Mouse (Mus musculus): Measurements from ENCODE around the gene Zzz3. TPM values are rescaled to one million over a fixed set of nuclear protein-coding genes. Genes with fewer than 3 reads are reported as not detected.

Zzz3 gene
- polyA plus RNA-seq, 1 experiment: 35.7 TPM

DNA sequence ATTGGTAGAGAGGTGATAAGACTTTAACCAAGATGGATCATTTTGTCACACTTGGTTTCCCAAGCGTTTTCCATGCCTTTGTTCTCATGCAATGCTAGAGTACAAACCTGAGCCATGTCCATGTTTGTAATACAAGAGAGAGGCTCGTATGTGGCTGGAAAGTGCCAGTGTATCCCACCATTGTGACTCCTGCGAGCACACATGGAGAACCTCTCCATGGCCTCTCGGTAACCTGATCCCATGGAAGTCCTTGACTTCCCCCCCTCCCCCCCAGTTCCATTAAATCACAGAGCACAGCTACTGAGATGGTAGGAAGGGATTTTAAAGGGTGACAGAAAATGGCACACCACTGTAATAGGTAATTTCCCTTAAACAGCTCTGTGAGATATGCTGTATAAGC lies 65.5 kb downstream of the Zzz3 start:
- no peaks in the 10 kb centered on the region for H3K27me3 ChIP-seq (ENCODE audit: control insufficient read depth, insufficient read depth, low read length)
- 95% methylated on average over 4 of the region's 4 CpGs for WGBS
- H3K27ac ChIP-seq (ENCODE audit: control insufficient read depth, insufficient read depth, low read length): no peak overlapping the region
- DNase-seq: no peak
- H3K4me3 ChIP-seq (ENCODE audit: control insufficient read depth, insufficient read depth, low read length): no peak overlapping the region
- H3K36me3 ChIP-seq (ENCODE audit: control insufficient read depth, insufficient read depth, low read length): peaks cover 37% of the 10 kb centered on the region
- no peaks in the 10 kb centered on the region for H3K4me1 ChIP-seq (replicated peaks; ENCODE audit: control insufficient read depth, insufficient read depth, low read length)
- TF ChIP-seq POLR2A (IDR thresholded peaks at IDR 0.05; ENCODE audit: control insufficient read depth, extremely low read depth, insufficient read depth, low read length, poor library complexity) (no peak), CTCF (IDR thresholded peaks at IDR 0.05; ENCODE audit: borderline replicate concordance, control insufficient read depth, extremely low read depth, insufficient read depth, low read length, poor library complexity) (no peak)

DNA sequence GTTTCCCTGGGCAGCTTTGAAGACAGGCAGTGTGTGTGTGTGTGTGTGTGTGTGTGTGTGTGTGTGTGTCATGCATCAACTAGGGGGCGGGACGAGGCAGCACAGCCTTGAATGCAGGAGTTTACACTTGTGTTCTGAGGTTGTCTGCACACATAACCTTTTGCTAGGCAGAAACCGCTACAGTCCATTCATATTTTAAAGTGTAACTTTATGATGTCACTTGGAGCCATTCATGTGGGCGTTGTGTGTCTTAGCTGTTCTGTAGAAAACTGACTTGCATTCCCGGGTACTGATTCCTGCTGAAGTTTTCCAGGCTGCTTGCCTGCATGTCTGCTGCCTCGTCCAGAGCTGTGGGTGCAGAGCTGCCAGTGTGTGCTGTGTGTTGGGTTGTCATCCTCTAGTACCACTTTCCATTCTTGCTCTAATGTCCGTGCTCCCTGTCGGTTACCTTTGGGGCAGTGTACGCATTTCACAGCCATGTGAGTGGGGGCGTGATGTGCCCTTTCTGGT lies 66.8 kb downstream of the Zzz3 start:
- Histone ChIP-seq H3K4me1 (replicated peaks; ENCODE audit: control insufficient read depth, insufficient read depth, low read length) (no peaks in the 10 kb centered on the region), H3K4me3 (ENCODE audit: control insufficient read depth, insufficient read depth, low read length) (no peak overlapping the region), H3K27me3 (ENCODE audit: control insufficient read depth, insufficient read depth, low read length) (no peaks in the 10 kb centered on the region), H3K36me3 (ENCODE audit: control insufficient read depth, insufficient read depth, low read length) (peaks cover 24% of the 10 kb centered on the region), H3K27ac (ENCODE audit: control insufficient read depth, insufficient read depth, low read length) (no peak overlapping the region)
- TF ChIP-seq POLR2A (IDR thresholded peaks at IDR 0.05; ENCODE audit: control insufficient read depth, extremely low read depth, insufficient read depth, low read length, poor library complexity) (no peak), CTCF (IDR thresholded peaks at IDR 0.05; ENCODE audit: borderline replicate concordance, control insufficient read depth, extremely low read depth, insufficient read depth, low read length, poor library complexity) (no peak)
- no peak for DNase-seq
- 97% methylated on average over 10 of the region's 10 CpGs for WGBS

- 96% methylated on average over 10 of the region's 10 CpGs for WGBS
Observed at GRCm38 (mm10) chr3:152462900-152463299, 67.6 kb downstream of the Zzz3 start.

GRCm38 (mm10) chr3:152464462-152464861 lies 69.2 kb downstream of the Zzz3 start:
- TF ChIP-seq CTCF (IDR thresholded peaks at IDR 0.05; ENCODE audit: borderline replicate concordance, control insufficient read depth, extremely low read depth, insufficient read depth, low read length, poor library complexity) (no peak), POLR2A (IDR thresholded peaks at IDR 0.05; ENCODE audit: control insufficient read depth, extremely low read depth, insufficient read depth, low read length, poor library complexity) (no peak)
- Histone ChIP-seq H3K27ac (ENCODE audit: control insufficient read depth, insufficient read depth, low read length) (no peak overlapping the region), H3K27me3 (ENCODE audit: control insufficient read depth, insufficient read depth, low read length) (no peaks in the 10 kb centered on the region), H3K4me3 (ENCODE audit: control insufficient read depth, insufficient read depth, low read length) (no peak overlapping the region), H3K36me3 (ENCODE audit: control insufficient read depth, insufficient read depth, low read length) (0 out of 2 replicates have a peak, but pooled peaks cover 5% of the 10 kb centered on the region), H3K4me1 (replicated peaks; ENCODE audit: control insufficient read depth, insufficient read depth, low read length) (no peaks in the 10 kb centered on the region)
- DNase-seq: no peak
- 99% methylated on average over 3 of the region's 3 CpGs for WGBS

More at GRCm38 (mm10) chr3:152462900-152463299, 67.6 kb downstream of the Zzz3 start:
- Histone ChIP-seq H3K27ac (ENCODE audit: control insufficient read depth, insufficient read depth, low read length) (no peak overlapping the region), H3K27me3 (ENCODE audit: control insufficient read depth, insufficient read depth, low read length) (no peaks in the 10 kb centered on the region), H3K4me1 (replicated peaks; ENCODE audit: control insufficient read depth, insufficient read depth, low read length) (no peaks in the 10 kb centered on the region), H3K36me3 (ENCODE audit: control insufficient read depth, insufficient read depth, low read length) (peaks cover 16% of the 10 kb centered on the region), H3K4me3 (ENCODE audit: control insufficient read depth, insufficient read depth, low read length) (no peak overlapping the region)
- no peak for TF ChIP-seq POLR2A (IDR thresholded peaks at IDR 0.05; ENCODE audit: control insufficient read depth, extremely low read depth, insufficient read depth, low read length, poor library complexity)
- no peak for TF ChIP-seq CTCF (IDR thresholded peaks at IDR 0.05; ENCODE audit: borderline replicate concordance, control insufficient read depth, extremely low read depth, insufficient read depth, low read length, poor library complexity)
- no peak for DNase-seq

- H3K27ac ChIP-seq (ENCODE audit: control insufficient read depth, insufficient read depth, low read length): no peak overlapping the region
- TF ChIP-seq CTCF (IDR thresholded peaks at IDR 0.05; ENCODE audit: borderline replicate concordance, control insufficient read depth, extremely low read depth, insufficient read depth, low read length, poor library complexity) (no peak), POLR2A (IDR thresholded peaks at IDR 0.05; ENCODE audit: control insufficient read depth, extremely low read depth, insufficient read depth, low read length, poor library complexity) (no peak)
- H3K27me3 ChIP-seq (ENCODE audit: control insufficient read depth, insufficient read depth, low read length): no peaks in the 10 kb centered on the region
- H3K4me3 ChIP-seq (ENCODE audit: control insufficient read depth, insufficient read depth, low read length): no peak overlapping the region
- over 99% methylated on average over 6 of the region's 6 CpGs for WGBS
- 0 out of 2 replicates have a peak, but pooled peaks cover 4% of the 10 kb centered on the region for H3K36me3 ChIP-seq (ENCODE audit: control insufficient read depth, insufficient read depth, low read length)
- no peak for DNase-seq
- H3K4me1 ChIP-seq (replicated peaks; ENCODE audit: control insufficient read depth, insufficient read depth, low read length): no peaks in the 10 kb centered on the region
Observed at GRCm38 (mm10) chr3:152465338-152465737, 70.1 kb downstream of the Zzz3 start.

GRCm38 (mm10) chr3:152466849-152467248 lies 71.6 kb downstream of the Zzz3 start:
- DNase-seq: no peak
- Histone ChIP-seq H3K36me3 (ENCODE audit: control insufficient read depth, insufficient read depth, low read length) (no peaks in the 10 kb centered on the region), H3K4me1 (replicated peaks; ENCODE audit: control insufficient read depth, insufficient read depth, low read length) (no peaks in the 10 kb centered on the region), H3K27me3 (ENCODE audit: control insufficient read depth, insufficient read depth, low read length) (no peaks in the 10 kb centered on the region), H3K4me3 (ENCODE audit: control insufficient read depth, insufficient read depth, low read length) (no peak overlapping the region), H3K27ac (ENCODE audit: control insufficient read depth, insufficient read depth, low read length) (no peak overlapping the region)
- TF ChIP-seq CTCF (IDR thresholded peaks at IDR 0.05; ENCODE audit: borderline replicate concordance, control insufficient read depth, extremely low read depth, insufficient read depth, low read length, poor library complexity): no peak
- no peak for TF ChIP-seq POLR2A (IDR thresholded peaks at IDR 0.05; ENCODE audit: control insufficient read depth, extremely low read depth, insufficient read depth, low read length, poor library complexity)
- WGBS: 93% methylated on average over 9 of the region's 9 CpGs

DNA sequence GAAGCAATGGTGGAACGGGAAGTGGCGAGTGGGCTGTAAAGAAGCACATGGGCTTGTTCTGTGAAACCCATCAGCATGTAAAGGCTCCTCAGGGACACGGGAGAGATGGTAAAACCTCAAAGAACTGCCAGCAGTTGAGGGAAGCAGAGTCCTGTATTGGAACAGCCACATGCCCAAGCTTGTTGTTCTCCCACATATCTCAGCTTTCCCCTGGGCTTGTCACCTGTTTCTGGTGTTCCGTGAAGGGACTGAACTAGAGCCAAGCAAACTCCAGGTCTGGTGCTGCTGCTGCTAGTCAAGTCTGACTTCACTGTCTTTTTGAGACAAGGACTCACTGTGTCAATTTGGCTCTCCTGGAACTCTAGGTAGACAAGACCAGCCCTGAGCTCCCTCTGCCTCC lies 72.0 kb downstream of the Zzz3 start:
- no peaks in the 10 kb centered on the region for H3K4me1 ChIP-seq (replicated peaks; ENCODE audit: control insufficient read depth, insufficient read depth, low read length)
- no peaks in the 10 kb centered on the region for H3K36me3 ChIP-seq (ENCODE audit: control insufficient read depth, insufficient read depth, low read length)
- no peaks in the 10 kb centered on the region for H3K27me3 ChIP-seq (ENCODE audit: control insufficient read depth, insufficient read depth, low read length)
- 91% methylated on average over 4 of the region's 4 CpGs for WGBS
- no peak overlapping the region for H3K4me3 ChIP-seq (ENCODE audit: control insufficient read depth, insufficient read depth, low read length)
- DNase-seq: no peak
- no peak for TF ChIP-seq CTCF (IDR thresholded peaks at IDR 0.05; ENCODE audit: borderline replicate concordance, control insufficient read depth, extremely low read depth, insufficient read depth, low read length, poor library complexity)
- TF ChIP-seq POLR2A (IDR thresholded peaks at IDR 0.05; ENCODE audit: control insufficient read depth, extremely low read depth, insufficient read depth, low read length, poor library complexity): no peak
- H3K27ac ChIP-seq (ENCODE audit: control insufficient read depth, insufficient read depth, low read length): no peak overlapping the region
